Mouse (Mus musculus) cerebellum, adult (tissue): ENCODE data around the gene Tmsb15a.
A peak's percentile ranks its signal among the peaks of the same experiment; 100 is the strongest.
"Not testable (repeated sequence)": the region's sequence is repeated elsewhere in the genome, so short reads cannot be mapped to it uniquely, and the experiment has no call there.

Experiments used
- ATAC-seq: cut with Nextera tagmentation; 2 replicates; pipeline ENCODE4 v1.9.2; 2017; ENCODE audit warnings: mild to moderate bottlenecking, moderate library complexity, mixed read lengths; ENCODE audit not compliant: insufficient number of reproducible peaks, low FRiP score, low TSS enrichment

The Tmsb15a gene

DNA sequence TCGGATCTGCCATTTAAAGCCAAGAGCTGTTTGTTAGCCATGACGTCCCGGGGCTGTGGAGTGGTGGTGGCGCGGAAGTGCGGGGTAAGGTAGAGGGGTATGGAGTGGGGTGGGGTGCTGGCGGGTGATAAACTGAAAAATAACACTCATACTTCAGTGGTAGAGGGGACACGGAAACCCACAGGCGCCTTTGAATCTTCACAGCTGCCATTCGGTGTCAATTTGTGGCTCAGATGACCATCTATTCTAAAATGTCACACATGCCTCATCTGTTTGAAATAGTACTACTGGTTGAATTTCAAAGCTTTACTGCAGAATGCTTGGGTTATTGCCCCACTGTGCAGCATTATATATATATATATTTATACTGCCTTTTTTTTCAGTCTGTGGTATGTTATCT is at the start of gene Tmsb15a:
TSS of gene Tmsb15a (minus strand) at position 101 of the 400 bp plus-strand sequence.
- no peak for ATAC-seq

- no peak for ATAC-seq
Measured at GRCm38 (mm10) chrX:135768565-135768964, 43.5 kb upstream of the Tmsb15a start.

- no peak for ATAC-seq
Measured at GRCm38 (mm10) chrX:135768043-135768548, 43.0 kb upstream of the Tmsb15a start.

GRCm38 (mm10) chrX:135761707-135762106 is 36.6 kb upstream of the Tmsb15a start:
- ATAC-seq: no peak

- peak; percentile 20; the same call in 1 of the 2 replicates for ATAC-seq
Measured at GRCm38 (mm10) chrX:135752832-135753231, 27.8 kb upstream of the Tmsb15a start.

DNA sequence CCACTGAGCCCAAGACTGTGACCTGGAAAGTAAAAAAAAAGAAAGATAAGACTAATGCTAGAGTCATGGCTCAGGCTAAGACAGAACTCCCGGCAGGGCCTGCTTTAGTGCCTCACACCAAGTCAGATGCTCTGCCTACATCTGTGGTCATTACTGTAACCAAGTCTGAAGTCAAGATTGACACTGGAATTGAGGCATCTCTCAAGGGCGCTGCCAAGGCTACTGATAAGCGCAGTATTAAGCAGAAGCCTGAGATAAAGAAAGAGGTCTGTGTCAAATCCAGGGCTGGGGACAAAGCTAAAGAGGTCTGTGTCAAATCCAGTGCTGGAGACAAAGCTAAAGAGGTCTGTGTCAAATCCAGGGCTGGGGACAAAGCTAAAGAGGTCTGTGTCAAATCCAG is 20.3 kb upstream of the Tmsb15a start:
- not testable (repeated sequence) for ATAC-seq

- peak; percentile 18; the same call in 1 of the 2 replicates for ATAC-seq
Measured at GRCm38 (mm10) chrX:135743056-135743355, 17.9 kb upstream of the Tmsb15a start.

DNA sequence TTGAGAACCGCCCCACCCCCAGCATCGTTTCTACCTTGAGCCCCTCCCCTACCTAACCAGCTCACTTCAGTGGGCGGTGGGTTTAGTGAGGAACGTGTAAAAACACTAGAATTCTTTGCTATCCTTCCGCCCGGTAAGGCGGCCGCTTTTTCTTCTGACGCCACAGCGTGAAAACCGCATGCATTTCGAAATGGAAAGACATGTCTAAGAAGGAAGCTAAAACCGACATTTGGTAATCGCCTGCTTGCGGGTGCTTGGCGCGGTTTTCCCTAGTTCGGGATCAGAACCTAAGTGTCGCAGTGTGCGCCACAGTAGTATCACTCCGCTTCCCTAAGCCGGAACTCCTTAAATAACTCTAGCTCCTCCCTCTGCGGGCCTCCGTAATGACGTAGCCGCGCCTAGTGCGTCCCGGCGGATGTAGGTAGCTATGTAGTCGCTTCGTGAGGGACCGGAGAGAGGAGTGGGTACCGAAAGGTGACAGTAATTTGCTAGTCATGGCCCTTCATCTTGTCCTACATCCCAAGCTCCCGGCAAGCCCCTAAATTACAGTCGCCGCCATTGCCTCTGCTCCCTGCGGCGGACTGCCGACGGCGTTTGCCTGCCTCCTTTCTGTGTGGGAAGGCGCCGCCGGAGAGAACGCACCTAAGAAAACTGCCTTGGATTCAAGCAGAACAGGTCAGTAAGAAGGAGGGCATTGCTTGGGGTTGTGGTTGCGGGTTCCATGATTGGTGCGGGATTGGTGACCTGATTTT is 17.4 kb upstream of the Tmsb15a start, which contains the start of the genes Armcx5 and Gprasp1:
TSS of gene Armcx5 (plus strand) at position 430 of the 752 bp plus-strand sequence.
TSS of gene Gprasp1 (plus strand) at position 430 of the 752 bp plus-strand sequence.
- peak; percentile 99 for ATAC-seq

GRCm38 (mm10) chrX:135738730-135739520 is 13.9 kb upstream of the Tmsb15a start:
- no peak for ATAC-seq

- ATAC-seq: no peak
Measured at GRCm38 (mm10) chrX:135712845-135713244, 12.2 kb downstream of the Tmsb15a start.

DNA sequence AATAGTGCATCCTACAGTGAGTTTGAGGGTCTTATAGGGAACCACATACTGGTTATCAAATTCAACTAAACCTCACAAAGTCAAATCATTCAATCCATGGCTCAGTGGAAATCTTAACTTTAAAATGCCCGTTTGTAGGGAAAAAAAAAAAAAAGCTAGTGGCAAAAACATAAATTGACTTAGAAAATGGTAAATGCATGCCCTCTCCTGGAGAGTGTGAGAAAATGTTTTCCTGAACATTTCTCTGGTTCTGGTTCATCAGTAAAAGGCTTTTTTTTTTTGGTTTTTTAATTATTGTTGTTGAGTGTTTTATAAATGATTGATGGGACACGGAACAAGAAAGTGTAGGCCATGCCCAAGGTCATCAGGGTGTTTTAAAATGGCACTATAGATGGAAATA is 20.7 kb downstream of the Tmsb15a start:
- no peak for ATAC-seq

DNA sequence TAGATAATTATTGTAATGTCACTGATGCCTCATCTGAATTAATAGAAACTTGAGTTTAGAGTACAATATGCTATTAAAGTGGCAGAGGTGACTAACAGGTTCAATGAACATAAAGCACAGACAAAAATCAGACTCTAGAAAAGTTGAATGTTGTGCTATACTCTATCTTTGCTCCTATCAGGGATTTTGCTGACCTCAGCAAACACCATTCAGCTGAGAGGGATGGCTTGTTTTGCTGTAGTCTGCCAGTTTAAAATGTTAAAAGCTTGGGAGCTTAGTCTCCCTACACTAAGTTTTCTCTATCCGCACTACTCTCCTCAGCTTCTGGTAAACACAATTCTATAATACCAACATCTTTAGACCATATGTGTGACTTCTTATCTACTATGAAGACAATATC is 21.9 kb downstream of the Tmsb15a start:
- no peak for ATAC-seq

GRCm38 (mm10) chrX:135693633-135694032 is 31.4 kb downstream of the Tmsb15a start, which contains the start of gene Tcp11x2:
Tcp11x2 (minus strand) TSS chrX:135693790.
- no peak for ATAC-seq

DNA sequence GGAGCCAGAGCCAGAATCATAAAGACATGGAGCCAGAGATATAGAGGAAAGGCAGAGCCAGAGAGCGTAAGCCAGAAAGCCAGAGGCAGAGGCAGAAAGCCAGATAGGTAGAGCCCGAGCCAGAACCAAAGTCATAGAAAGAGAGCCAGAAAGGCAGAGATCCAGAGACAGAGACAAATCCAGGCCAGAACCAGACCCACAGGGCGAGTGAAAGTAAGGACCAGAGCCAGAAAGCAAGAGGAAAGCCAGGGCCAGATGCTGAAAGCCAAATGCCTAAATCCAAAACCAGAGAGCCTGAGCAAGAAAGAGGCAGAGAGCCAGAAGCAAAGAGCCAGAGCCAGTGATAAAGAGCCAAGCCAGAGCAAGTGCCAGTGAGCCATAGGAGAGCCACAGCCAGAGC is 37.3 kb downstream of the Tmsb15a start:
- ATAC-seq: no peak

GRCm38 (mm10) chrX:135681858-135682257 is 43.2 kb downstream of the Tmsb15a start:
- no peak for ATAC-seq
